Mouse (Mus musculus) gastrocnemius, postnatal 25 days (tissue): ENCODE measurements around the gene Bpifc. TPM values are rescaled to one million over a fixed set of nuclear protein-coding genes. Genes with fewer than 3 reads are reported as not detected.
"Not testable (repeated sequence)": the region's sequence is repeated elsewhere in the genome, so short reads cannot be mapped to it uniquely, and the experiment has no call there.

Experiments
- DNase-seq: peaks from one replicate; pipeline ENCODE4 v3.0.0; 2022
- long read RNA-seq, 2 experiments: library from polyadenylated mRNA; stranded (forward); transcript quantifications; one replicate each; pipeline ENCODE4 v2.0.0; 2021
- total RNA-seq, 2 experiments: library from RNA; stranded (reverse); gene quantifications; 1 replicate in 1 of 2; 2 replicates in 1 of 2; pipeline ENCODE4 v1.2.3; 2021

Gene Bpifc
- total RNA-seq: not detected
- long read RNA-seq, experiment 1: 0 reads
- long read RNA-seq, experiment 2: 0 reads

GRCm38 (mm10) chr10:86011781-86012180 is at the start of gene Bpifc:
Gene Bpifc (minus strand): TSS chr10:86011895.
- DNase-seq: no peak

GRCm38 (mm10) chr10:86060267-86060666 is 48.6 kb upstream of the Bpifc start:
- no peak for DNase-seq

GRCm38 (mm10) chr10:86057712-86058111 is 46.0 kb upstream of the Bpifc start:
- no peak for DNase-seq

GRCm38 (mm10) chr10:86057286-86057685 is 45.6 kb upstream of the Bpifc start:
- no peak for DNase-seq

GRCm38 (mm10) chr10:86056297-86056903 is 44.7 kb upstream of the Bpifc start:
- DNase-seq: no peak

GRCm38 (mm10) chr10:86052818-86053522 is 41.3 kb upstream of the Bpifc start:
- no peak for DNase-seq

- no peak for DNase-seq
These were observed 38.8 kb upstream of the Bpifc start for GRCm38 (mm10) chr10:86050522-86050921.

GRCm38 (mm10) chr10:86047786-86048185 is 36.1 kb upstream of the Bpifc start:
- no peak for DNase-seq

- DNase-seq: no peak
These were observed 34.7 kb upstream of the Bpifc start for GRCm38 (mm10) chr10:86046371-86046770.

GRCm38 (mm10) chr10:86044066-86044465 is 32.4 kb upstream of the Bpifc start:
- no peak for DNase-seq

- DNase-seq: no peak
These were observed 32.0 kb upstream of the Bpifc start for GRCm38 (mm10) chr10:86043651-86044050.

- DNase-seq: no peak
These were observed 22.5 kb upstream of the Bpifc start for GRCm38 (mm10) chr10:86034007-86034728.

GRCm38 (mm10) chr10:86032517-86032916 is 20.8 kb upstream of the Bpifc start:
- no peak for DNase-seq

- no peak for DNase-seq
These were observed 19.0 kb upstream of the Bpifc start for GRCm38 (mm10) chr10:86030743-86031142.

- DNase-seq: not testable (repeated sequence)
These were observed 15.1 kb upstream of the Bpifc start for GRCm38 (mm10) chr10:86026807-86027206.

GRCm38 (mm10) chr10:86026354-86026753 is 14.7 kb upstream of the Bpifc start:
- no peak for DNase-seq

GRCm38 (mm10) chr10:86025906-86026305 is 14.2 kb upstream of the Bpifc start:
- no peak for DNase-seq

- no peak for DNase-seq
These were observed 11.5 kb upstream of the Bpifc start for GRCm38 (mm10) chr10:86023149-86023548.

GRCm38 (mm10) chr10:86022474-86022816 is 10.8 kb upstream of the Bpifc start:
- no peak for DNase-seq

GRCm38 (mm10) chr10:86021749-86022473 is 10.2 kb upstream of the Bpifc start, which contains the start of gene Fbxo7:
Gene Fbxo7 (plus strand): TSS chr10:86021972.
- DNase-seq: peak; percentile 90

- no peak for DNase-seq
These were observed 9.7 kb upstream of the Bpifc start for GRCm38 (mm10) chr10:86021408-86021748.

- no peak for DNase-seq
These were observed 7.1 kb upstream of the Bpifc start for GRCm38 (mm10) chr10:86018813-86019212.

GRCm38 (mm10) chr10:86017781-86018180 is 6.1 kb upstream of the Bpifc start:
- no peak for DNase-seq
